Mouse (Mus musculus) mature B cell (primary cell): ENCODE data around the gene Olfr724.
"Not testable (repeated sequence)": the region's sequence is repeated elsewhere in the genome, so short reads cannot be mapped to it uniquely, and the experiment has no call there.

Source experiments
- in situ Hi-C: fragments of 300-500 bp; cut with MboI; formaldehyde crosslinking; loops from 2 replicates; pipeline ENCODE4 v1.14.3; 2019

Gene Olfr724

GRCm38 (mm10) chr14:49963174-49963573 is at the start of gene Olfr724:
Gene Olfr724, minus strand, starts transcription at chr14:49963274.
- in situ Hi-C loops = not testable (repeated sequence)

- in situ Hi-C loops = no loop called here
These were observed 7.2 kb downstream of the Olfr724 start for GRCm38 (mm10) chr14:49955890-49956289.

GRCm38 (mm10) chr14:49931687-49932086 is 31.4 kb downstream of the Olfr724 start, which contains the start of gene Olfr723:
Gene Olfr723, minus strand, starts transcription at chr14:49931787.
- in situ Hi-C loops = not testable (repeated sequence)
